Mouse (Mus musculus) lung, adult 2 months (tissue): ENCODE data around the gene Siah2.

Source experiments
- CTCF ChIP-seq: fragments of 200-500 bp; IDR thresholded peaks from 2 replicates; pipeline ENCODE4 v1.5.1; 2011; ENCODE audit warnings: mild to moderate bottlenecking, low read length, control low read depth; ENCODE audit not compliant: insufficient read depth
- POLR2A ChIP-seq: fragments of 200-500 bp; IDR thresholded peaks from 2 replicates; pipeline ENCODE4 v1.6.1; 2011; ENCODE audit warnings: low read depth, mild to moderate bottlenecking, control low read depth, low read length, borderline replicate concordance; ENCODE audit errors: extremely low read depth

DNA sequence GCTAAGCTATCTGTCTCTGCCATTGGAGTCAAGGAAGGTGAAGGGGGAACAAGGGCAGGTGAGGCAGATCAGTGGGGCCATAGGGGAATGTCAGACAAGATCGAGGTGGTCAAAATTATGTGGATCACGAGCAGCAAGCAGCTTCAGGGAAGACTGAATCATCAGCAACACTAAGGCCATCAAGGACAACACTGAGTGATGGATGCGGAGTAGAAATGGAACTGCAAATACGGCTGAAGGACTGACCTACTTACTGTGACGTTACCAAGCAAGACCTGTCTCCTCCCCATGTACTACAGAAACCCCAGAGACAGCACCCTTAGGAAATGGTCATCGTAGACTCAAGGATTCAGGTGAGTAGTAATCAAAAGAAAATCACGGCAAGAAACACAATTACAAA lies 8.9 kb downstream of the Siah2 start:
- TF ChIP-seq CTCF (no peak), POLR2A (no peak)
